Mouse (Mus musculus) heart, adult 2 months (tissue): ENCODE measurements around the gene Rnf123. TPM values are rescaled to one million over a fixed set of nuclear protein-coding genes. Genes with fewer than 3 reads are reported as not detected.
A peak's percentile ranks its signal among the peaks of the same experiment; 100 is the strongest.

Experiments used
- DNase-seq, 2 experiments: peaks; one replicate each; pipeline ENCODE4 v3.0.0; 2021
- H3K27ac ChIP-seq: fragments of 200-600 bp; 2 replicates; pipeline ENCODE4 v1.8.1; 2022
- H3K27me3 ChIP-seq: fragments of 200-500 bp; 2 replicates; pipeline ENCODE4 v1.6.1; 2012; ENCODE audit warnings: mild to moderate bottlenecking, low read length, inconsistent platforms, mixed read lengths; ENCODE audit not compliant: control insufficient read depth, insufficient read depth
- H3K36me3 ChIP-seq: fragments of 200-500 bp; 2 replicates; pipeline ENCODE4 v1.6.1; 2012; ENCODE audit warnings: low read length, inconsistent platforms; ENCODE audit not compliant: control insufficient read depth, insufficient read depth
- H3K4me1 ChIP-seq: fragments of 200-500 bp; 2 replicates; pipeline ENCODE4 v1.6.1; 2011; ENCODE audit warnings: low read length; ENCODE audit not compliant: control insufficient read depth, insufficient read depth
- H3K4me3 ChIP-seq: fragments of 200-600 bp; 2 replicates; pipeline ENCODE4 v1.8.1; 2022
- H3K79me2 ChIP-seq: fragments of 200-500 bp; replicated peaks from 2 replicates; pipeline ENCODE4 v1.6.1; 2012; ENCODE audit warnings: mild to moderate bottlenecking, inconsistent platforms, low read length, moderate library complexity, mixed read lengths; ENCODE audit not compliant: control insufficient read depth, insufficient read depth
- H3K9ac ChIP-seq: fragments of 200-500 bp; 2 replicates; pipeline ENCODE4 v1.6.1; 2012; ENCODE audit warnings: low read depth, mild to moderate bottlenecking, control low read depth, inconsistent platforms, low read length, mixed read lengths
- CTCF ChIP-seq: fragments of 200-600 bp; IDR thresholded peaks from 2 replicates; pipeline ENCODE4 v1.8.1; 2022; ENCODE audit warnings: antibody characterized with exemption, mild to moderate bottlenecking, moderate library complexity
- EP300 ChIP-seq: fragments of 200-500 bp; IDR thresholded peaks from 2 replicates; pipeline ENCODE4 v1.6.1; 2011; ENCODE audit warnings: low read depth, low read length, control low read depth; ENCODE audit not compliant: insufficient read depth
- POLR2A ChIP-seq: fragments of 200-500 bp; IDR thresholded peaks from 2 replicates; pipeline ENCODE4 v1.6.1; 2011; ENCODE audit warnings: mild to moderate bottlenecking, low read depth, low read length, control low read depth; ENCODE audit not compliant: insufficient read depth
- WGBS: fragments of 180-500 bp; shearing (Covaris S2); methylation state at CpG from one replicate; pipeline ENCODE4 v1.1.7; 2018; 5-methylcytosine and 5-hydroxymethylcytosine counted together
- intact Hi-C: fragments of 180-260 bp; cut with DNase I; formaldehyde crosslinking; loops from one replicate; pipeline ENCODE4 v1.15.1; 2025
- microRNA-seq, 2 experiments: library from miRNA; unstranded; fragments of <30 nt; microRNA quantifications; one replicate each; pipeline ENCODE4 v1.2.0; 2021
- polyA plus RNA-seq: library from polyadenylated mRNA; depleted of rRNA; stranded (reverse); fragments of >200 nt; gene quantifications from 2 replicates; pipeline ENCODE4 v1.2.3, GENCODE M21; 2012; rRNA removed
- total RNA-seq, 2 experiments: library from RNA; stranded (reverse); gene quantifications; 2 replicates each; pipeline ENCODE4 v1.2.3; 2021

Gene Rnf123
- total and polyA plus RNA-seq, 3 experiments = 79.3 to 114 (median 86.7) TPM

DNA sequence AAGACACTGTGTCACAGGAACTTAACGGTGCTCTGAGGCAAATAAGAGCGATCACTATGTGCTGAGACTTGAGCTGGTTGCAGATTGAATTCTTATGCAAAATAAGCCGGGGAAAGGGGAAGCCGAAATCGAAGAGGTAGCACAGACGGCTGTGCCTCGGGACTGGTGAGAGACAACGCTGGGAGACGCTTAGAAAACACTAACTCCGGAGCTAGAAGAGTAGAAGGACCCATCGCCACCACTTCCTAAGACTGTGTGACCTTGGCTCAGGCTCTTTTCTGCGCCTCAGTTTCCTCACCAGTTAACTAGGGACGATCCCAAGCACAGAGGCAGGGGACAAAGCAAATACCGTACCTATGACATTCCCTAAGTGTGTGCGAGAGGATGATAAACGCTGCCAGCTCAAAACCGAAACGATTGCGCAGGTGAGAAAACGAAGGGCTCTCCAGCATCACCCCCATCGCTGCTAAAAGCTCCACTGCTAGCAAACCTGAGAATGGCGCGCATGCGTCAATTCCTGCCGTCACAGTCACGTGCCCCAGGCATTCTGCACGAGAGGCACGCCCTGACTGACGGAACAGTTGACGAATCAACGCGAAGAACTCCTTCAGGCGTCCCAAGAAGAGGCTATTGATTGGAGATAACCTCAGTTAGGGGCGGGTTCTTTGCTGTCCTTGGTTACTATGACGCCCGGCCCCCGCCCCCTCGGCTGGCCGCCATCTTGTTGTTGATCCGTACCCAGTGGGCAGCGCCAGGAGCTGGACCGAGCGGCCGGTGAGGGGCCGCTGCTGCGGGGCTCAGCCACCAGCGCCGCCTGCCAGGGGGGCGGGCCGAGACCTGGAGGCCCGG is 81.0 kb downstream of the Rnf123 start, which contains the start of gene Ip6k1:
Gene Ip6k1, plus strand, starts transcription at position 580 of the 849 bp plus-strand sequence.
- H3K9ac ChIP-seq = peak within 1 kb of the TSS; percentile 94
- TF ChIP-seq EP300 = peak; percentile 56; the same call in 1 of the 2 replicates
- no peak for TF ChIP-seq CTCF
- peak; percentile 99 for TF ChIP-seq POLR2A
- WGBS = under 1% methylated on average over 50 of the region's 51 CpGs

More for the DNA sequence above, 81.0 kb downstream of the Rnf123 start, which contains the start of gene Ip6k1:
- intact Hi-C loops = loop anchor here (5.0 kb wide), 1 partner anchor 40 kb away; no protein-coding TSS in a partner anchor
- H3K4me1 ChIP-seq = peaks cover 6% of the 10 kb centered on the region
- H3K27ac ChIP-seq = peak within 1 kb of the TSS; percentile 100
- H3K36me3 ChIP-seq = peaks cover 10% of the 10 kb centered on the region
- DNase-seq = peak; percentile 100
- H3K79me2 ChIP-seq = peaks cover 9% of the 10 kb centered on the region
- H3K27me3 ChIP-seq = no peaks in the 10 kb centered on the region
- peak within 1 kb of the TSS; percentile 83 for H3K4me3 ChIP-seq

Small RNA genes within 50 kb of the gene (microRNA-seq; reads per million reads assigned to microRNA genes)
- gene Gm47303 (0 reads per million in 2 experiments), gene Mir7088 (0 to 0.39 reads per million in 2 experiments)

Other genes with a start within 250 kb of the Rnf123 start
- gene Rbm6, start 210.1 kb downstream of the Rnf123 start, total RNA-seq = 10 to 100 TPM; 29.8 to 31.2 TPM
- 8.3 and 18.1 TPM in 2 replicates for gene Rbm6, start 210.1 kb downstream of the Rnf123 start, polyA plus RNA-seq
- gene Mon1a, start 195.2 kb downstream of the Rnf123 start, total RNA-seq = 10 to 100 TPM; 11.0 to 11.2 TPM
- gene Mon1a, start 195.2 kb downstream of the Rnf123 start, polyA plus RNA-seq = 15.1 and 16.0 TPM in 2 replicates
- gene Mst1r, start 176.5 kb downstream of the Rnf123 start, total RNA-seq = 1 to 10 TPM; 3.1 to 3.3 TPM
- 11.3 and 12.5 TPM in 2 replicates for gene Mst1r, start 176.5 kb downstream of the Rnf123 start, polyA plus RNA-seq
- gene Actl11, start 154.9 kb downstream of the Rnf123 start, total RNA-seq = not detected
- 0.09 and 0.14 TPM in 2 replicates for gene Actl11, start 154.9 kb downstream of the Rnf123 start, polyA plus RNA-seq
- gene Camkv, start 147.7 kb downstream of the Rnf123 start, total RNA-seq = not detected
- gene Camkv, start 147.7 kb downstream of the Rnf123 start, polyA plus RNA-seq = 0.02 and 0.06 TPM in 2 replicates
- 1 to 10 TPM in 1 of 2 experiments, under 1 TPM in 1; 0.70 to 1.2 TPM for gene Traip, start 133.2 kb downstream of the Rnf123 start, total RNA-seq
- 0.20 and 0.37 TPM in 2 replicates for gene Traip, start 133.2 kb downstream of the Rnf123 start, polyA plus RNA-seq
- gene Uba7, start 107.8 kb downstream of the Rnf123 start, total RNA-seq = 10 to 100 TPM; 13.4 to 15.7 TPM
- 53.2 and 59.0 TPM in 2 replicates for gene Uba7, start 107.8 kb downstream of the Rnf123 start, polyA plus RNA-seq
- not detected for gene Gm20661, start 100.3 kb downstream of the Rnf123 start, total RNA-seq
- 0.32 and 1.2 TPM in 2 replicates for gene Gm20661, start 100.3 kb downstream of the Rnf123 start, polyA plus RNA-seq
- gene Inka1, start 97.5 kb downstream of the Rnf123 start, total RNA-seq = 1 to 10 TPM; 4.8 to 8.3 TPM
- 12.6 and 15.7 TPM in 2 replicates for gene Inka1, start 97.5 kb downstream of the Rnf123 start, polyA plus RNA-seq
- gene Cdhr4, start 90.8 kb downstream of the Rnf123 start, total RNA-seq = 1 to 10 TPM in 1 of 2 experiments, under 1 TPM in 1; 0.20 to 1.1 TPM
- gene Cdhr4, start 90.8 kb downstream of the Rnf123 start, polyA plus RNA-seq = 2.0 and 8.8 TPM in 2 replicates
- 1 to 10 TPM; 1.4 to 1.8 TPM for gene Gm20662, start 87.0 kb downstream of the Rnf123 start, total RNA-seq
- gene Gm20662, start 87.0 kb downstream of the Rnf123 start, polyA plus RNA-seq = 2.3 and 3.0 TPM in 2 replicates
- 10 to 100 TPM; 30.9 to 39.8 TPM for gene Ip6k1, start 80.8 kb downstream of the Rnf123 start, total RNA-seq
- 46.0 and 62.1 TPM in 2 replicates for gene Ip6k1, start 80.8 kb downstream of the Rnf123 start, polyA plus RNA-seq
- 10 to 100 TPM; 10.1 to 10.2 TPM for gene Gmppb, start 34.1 kb downstream of the Rnf123 start, total RNA-seq
- 9.6 and 11.2 TPM in 2 replicates for gene Gmppb, start 34.1 kb downstream of the Rnf123 start, polyA plus RNA-seq
- 1 to 10 TPM; 1.5 to 2.0 TPM for gene Amigo3, start 30.2 kb downstream of the Rnf123 start, total RNA-seq
- 3.1 and 5.1 TPM in 2 replicates for gene Amigo3, start 30.2 kb downstream of the Rnf123 start, polyA plus RNA-seq
- gene Mst1, start 2.9 kb downstream of the Rnf123 start, total RNA-seq = not detected
- 0.59 TPM in 1 of 2 replicates, not detected in the other for gene Mst1, start 2.9 kb downstream of the Rnf123 start, polyA plus RNA-seq
- 10 to 100 TPM; 37.6 to 39.3 TPM for gene Apeh, start 11.3 kb upstream of the Rnf123 start, total RNA-seq
- gene Apeh, start 11.3 kb upstream of the Rnf123 start, polyA plus RNA-seq = 58.0 and 92.7 TPM in 2 replicates
- gene Bsn, start 107.0 kb upstream of the Rnf123 start, total RNA-seq = under 1 TPM; 0.03 to 0.05 TPM
- 0.06 and 0.10 TPM in 2 replicates for gene Bsn, start 107.0 kb upstream of the Rnf123 start, polyA plus RNA-seq
- gene Dag1, start 180.6 kb upstream of the Rnf123 start, total RNA-seq = 100 to 1,000 TPM; 305 to 347 TPM
- gene Dag1, start 180.6 kb upstream of the Rnf123 start, polyA plus RNA-seq = 124 and 157 TPM in 2 replicates
- 10 to 100 TPM; 21.0 to 21.5 TPM for gene Nicn1, start 207.1 kb upstream of the Rnf123 start, total RNA-seq
- gene Nicn1, start 207.1 kb upstream of the Rnf123 start, polyA plus RNA-seq = 24.1 and 37.1 TPM in 2 replicates
- 1 to 10 TPM; 4.0 to 4.6 TPM for gene Amt, start 213.5 kb upstream of the Rnf123 start, total RNA-seq
- gene Amt, start 213.5 kb upstream of the Rnf123 start, polyA plus RNA-seq = 4.8 and 9.2 TPM in 2 replicates
- 100 to 1,000 TPM; 216 to 234 TPM for gene Rhoa, start 222.8 kb upstream of the Rnf123 start, total RNA-seq
- gene Rhoa, start 222.8 kb upstream of the Rnf123 start, polyA plus RNA-seq = 110 and 266 TPM in 2 replicates
- 10 to 100 TPM; 50.5 to 52.8 TPM for gene Tcta, start 222.8 kb upstream of the Rnf123 start, total RNA-seq
- gene Tcta, start 222.8 kb upstream of the Rnf123 start, polyA plus RNA-seq = 64.8 and 82.4 TPM in 2 replicates